Mouse (Mus musculus): ENCODE results near the gene 6430571L13Rik.

6430571L13Rik gene

DNA sequence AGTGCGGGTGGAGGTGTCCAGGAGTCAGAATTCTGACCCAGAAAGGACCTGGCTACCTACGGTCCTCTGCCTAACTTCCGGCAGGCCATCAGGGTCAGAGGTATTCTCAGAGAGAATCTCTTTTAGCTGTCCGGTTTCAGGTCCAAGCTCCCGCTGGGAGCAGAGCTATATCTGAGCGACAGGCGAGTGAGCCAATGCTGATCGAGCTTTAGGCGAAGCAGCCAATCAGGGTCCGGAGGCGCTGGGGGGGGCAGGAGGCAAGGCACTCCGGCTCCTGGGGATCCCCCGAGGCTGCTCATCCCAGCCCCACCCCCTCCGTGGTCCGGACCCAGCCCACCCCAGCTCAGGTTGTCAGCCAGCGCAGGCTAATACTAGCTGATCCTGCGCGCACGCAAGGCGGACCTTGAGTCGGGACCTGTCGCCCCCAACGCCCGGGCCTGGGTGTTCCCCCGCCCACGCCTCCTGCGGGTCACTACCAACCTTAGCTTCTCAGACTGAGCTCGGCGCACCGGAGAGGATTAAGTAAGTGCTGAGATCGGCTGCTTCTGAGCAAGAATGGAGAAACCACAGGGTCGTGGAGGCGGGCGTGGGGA lies at the start of gene 6430571L13Rik:
TSS of gene 6430571L13Rik (plus strand) at position 336 of the 593 bp plus-strand sequence.
- in situ Hi-C loops (cut with MboI): no loop called here

DNA sequence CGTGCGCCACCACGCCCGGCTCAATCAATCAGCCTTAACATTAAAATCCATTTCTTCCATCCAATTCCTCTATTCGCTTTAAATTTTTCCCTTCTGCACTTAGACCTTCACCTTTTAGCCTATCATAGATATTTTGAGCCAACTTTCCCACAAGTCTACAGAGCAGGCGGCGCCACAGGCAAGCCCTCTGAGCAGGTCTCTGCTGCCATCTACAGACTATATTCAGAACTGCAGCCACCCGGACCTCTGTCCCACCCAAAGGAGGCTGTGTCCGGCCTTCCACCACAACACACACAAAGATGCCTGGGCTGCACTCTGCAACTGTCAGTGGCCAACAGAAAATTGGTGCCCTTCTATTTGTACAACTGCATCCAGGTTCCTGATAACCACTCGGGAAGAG lies 49.5 kb upstream of the 6430571L13Rik start:
- in situ Hi-C loops (cut with MboI): loop anchor here (10.0 to 25.0 kb wide), 2 partner anchors 386 to 604 kb away; partner anchors contain the start of gene Tex264

DNA sequence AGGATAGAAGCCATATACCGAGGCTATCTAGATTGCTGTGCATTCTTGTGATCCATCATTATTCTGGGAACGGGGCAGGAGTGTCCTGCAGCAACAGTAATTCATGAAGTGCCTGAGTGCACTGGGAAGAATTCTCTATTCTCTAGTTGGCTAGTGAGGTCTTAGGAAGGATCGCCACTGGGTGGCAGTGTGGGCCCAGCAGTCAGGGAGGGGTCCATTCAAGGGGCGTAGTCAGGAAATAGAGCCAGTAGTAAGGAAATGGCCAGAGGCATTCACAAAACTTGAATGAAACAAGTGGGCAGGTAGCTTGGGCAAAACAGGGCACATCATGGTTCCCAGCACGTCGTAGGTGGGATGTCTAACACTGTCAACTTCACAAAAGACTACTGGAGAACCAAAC lies 46.2 kb upstream of the 6430571L13Rik start:
- in situ Hi-C loops (cut with MboI): loop anchor here (10.0 to 25.0 kb wide), 2 partner anchors 389 to 607 kb away; partner anchors contain the start of gene Tex264

DNA sequence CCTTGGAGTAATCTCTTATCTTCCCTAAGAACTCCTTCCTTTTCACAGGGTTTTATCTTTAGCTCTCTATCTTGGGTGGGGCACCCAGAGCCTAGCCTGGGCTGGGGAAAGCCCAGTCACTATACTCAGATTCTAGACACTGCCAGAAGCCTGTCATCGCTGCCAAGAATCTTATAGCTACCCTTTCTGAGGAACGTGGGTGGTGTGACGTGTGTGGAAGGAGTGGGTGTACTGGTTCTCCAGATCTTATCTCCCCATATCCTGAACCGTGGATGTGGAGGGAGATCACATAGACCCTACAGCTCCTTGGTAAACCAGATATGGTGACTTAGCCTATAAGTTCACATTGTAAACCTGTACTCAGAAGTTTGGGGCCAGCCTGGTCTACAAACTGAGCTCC lies 44.8 kb upstream of the 6430571L13Rik start:
- in situ Hi-C loops (cut with MboI): loop anchor here (5.0 to 25.0 kb wide), 3 partner anchors 37 to 608 kb away; partner anchors contain the start of gene Tex264

DNA sequence AAGGTAGTCTGAATTCAATTTTAAA lies 44.6 kb upstream of the 6430571L13Rik start, which contains the start of gene Cish:
TSS of gene Cish (plus strand) at position 11 of the 25 bp plus-strand sequence.
- in situ Hi-C loops (cut with MboI): loop anchor here (5.0 to 25.0 kb wide), 3 partner anchors 36 to 609 kb away; partner anchors contain the start of gene Tex264

DNA sequence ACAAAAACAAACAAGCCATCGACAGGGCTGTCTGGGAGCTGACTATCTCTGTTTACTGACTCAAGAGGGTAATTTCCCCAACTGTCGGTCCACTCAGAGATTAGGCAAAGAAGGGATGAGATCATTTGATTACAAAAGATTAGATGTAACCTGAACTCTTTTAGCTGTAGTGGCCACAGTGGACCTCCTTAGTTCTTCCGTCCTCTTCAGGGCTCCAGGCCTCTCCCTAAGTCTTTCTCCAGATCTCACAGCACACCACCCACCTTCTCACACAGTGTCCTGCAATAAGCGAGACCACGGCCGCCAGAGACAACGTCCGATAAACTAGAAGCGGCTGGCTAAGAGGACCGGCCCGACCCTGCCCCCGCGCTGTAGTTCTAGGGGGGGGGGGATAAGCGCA lies 44.4 kb upstream of the 6430571L13Rik start:
- in situ Hi-C loops (cut with MboI): loop anchor here (5.0 to 25.0 kb wide), 3 partner anchors 36 to 609 kb away; partner anchors contain the start of gene Tex264

DNA sequence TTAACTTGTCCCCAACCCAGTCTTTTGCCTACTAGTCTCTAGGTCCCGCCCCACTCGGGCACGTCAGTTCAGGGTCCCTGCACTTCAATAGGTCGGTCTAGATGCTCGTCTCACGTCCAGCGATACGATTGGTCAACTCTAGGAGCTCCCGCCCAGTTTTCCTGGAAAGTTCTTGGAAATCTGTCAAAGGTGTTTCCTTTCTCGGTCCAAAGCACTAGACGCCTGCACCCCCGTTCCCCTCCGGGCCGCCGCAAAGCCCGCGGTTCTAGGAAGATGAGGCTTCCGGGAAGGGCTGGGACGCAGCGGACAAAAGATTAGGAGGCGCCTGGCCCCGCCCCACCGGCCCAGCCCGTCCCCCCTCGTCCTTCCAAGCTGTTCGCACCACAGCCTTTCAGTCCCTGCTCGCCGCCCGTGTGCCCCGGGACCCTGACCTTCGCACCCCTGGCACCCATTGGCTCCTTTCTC lies 43.9 kb upstream of the 6430571L13Rik start:
- in situ Hi-C loops (cut with MboI): loop anchor here (5.0 to 25.0 kb wide), 3 partner anchors 36 to 609 kb away; partner anchors contain the start of gene Tex264

DNA sequence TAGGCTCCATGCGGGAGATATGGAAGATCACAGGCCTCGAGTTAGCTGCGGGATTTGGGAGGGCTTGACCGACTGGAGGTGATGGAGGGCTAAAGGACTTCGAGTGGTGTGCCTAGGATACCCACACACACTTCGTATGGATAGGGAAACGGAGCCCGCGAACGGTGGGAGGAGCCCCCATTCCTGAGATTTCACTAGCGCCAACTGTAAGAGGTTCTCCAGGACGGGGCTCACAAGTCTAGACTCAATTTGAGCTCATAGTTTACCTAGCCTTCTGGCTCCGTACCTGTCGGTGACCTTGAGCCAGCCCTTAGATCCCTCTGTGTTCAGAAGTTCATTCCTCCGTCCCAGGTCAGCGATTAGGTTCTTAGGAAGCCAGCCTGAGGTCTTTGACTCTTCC lies 43.3 kb upstream of the 6430571L13Rik start:
- in situ Hi-C loops (cut with MboI): loop anchor here (5.0 to 25.0 kb wide), 3 partner anchors 35 to 610 kb away; partner anchors contain the start of gene Tex264

DNA sequence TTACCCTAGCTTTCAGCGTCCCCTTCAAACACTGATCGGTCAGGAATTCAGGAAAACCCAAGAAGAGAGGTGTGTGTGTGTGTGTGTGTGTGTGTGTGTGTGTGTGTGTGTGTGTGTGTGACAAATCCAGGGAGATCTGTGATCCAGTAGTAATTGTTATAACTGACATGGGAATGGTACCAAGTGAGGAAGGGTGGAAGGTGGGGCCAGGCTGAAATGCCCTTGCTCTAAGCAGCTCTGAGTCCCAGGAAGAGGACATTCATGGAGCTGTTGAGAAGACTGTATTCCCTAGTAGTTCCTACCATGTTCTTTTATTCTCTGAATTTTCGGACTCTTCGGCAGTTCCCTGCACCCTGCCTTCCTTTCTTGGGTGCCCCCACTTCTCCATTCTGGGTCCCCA lies 42.7 kb upstream of the 6430571L13Rik start:
- in situ Hi-C loops (cut with MboI): loop anchor here (5.0 to 25.0 kb wide), 3 partner anchors 35 to 610 kb away; partner anchors contain the start of gene Tex264

DNA sequence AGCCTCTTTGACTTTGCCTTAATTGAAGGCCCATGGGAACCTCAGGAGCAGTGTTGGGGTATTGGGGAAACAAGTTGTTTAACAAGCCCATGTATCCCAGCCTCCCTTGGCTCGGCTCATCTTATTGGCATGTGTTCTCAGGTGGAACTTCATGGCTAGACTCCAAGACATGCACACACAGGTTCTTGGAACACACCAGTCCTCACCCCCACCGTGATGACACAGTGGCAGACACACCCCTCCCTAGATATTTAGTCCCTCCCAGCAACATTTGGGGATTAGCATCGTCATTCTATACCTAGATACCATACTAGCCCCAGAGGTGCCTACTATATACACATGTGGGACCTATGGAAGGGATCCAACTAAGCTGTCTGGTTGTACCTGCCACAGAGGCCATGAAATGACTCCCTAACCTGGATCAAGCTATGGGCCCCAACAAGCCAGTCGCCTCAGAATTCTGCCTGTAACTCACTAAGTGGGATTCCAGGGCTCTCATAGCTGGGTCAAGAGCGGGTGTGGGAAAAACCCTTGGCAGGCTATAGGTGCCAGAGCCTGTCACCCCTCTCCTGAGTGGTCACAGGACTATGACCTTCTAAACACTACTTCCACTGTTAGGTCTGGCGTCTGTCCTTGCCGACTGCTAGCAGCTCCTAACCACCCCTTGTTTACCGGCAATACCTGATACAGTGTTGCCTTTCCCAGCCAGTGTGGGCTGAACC lies 42.2 kb upstream of the 6430571L13Rik start:
- in situ Hi-C loops (cut with MboI): loop anchor here (5.0 to 25.0 kb wide), 3 partner anchors 34 to 611 kb away; partner anchors contain the start of gene Tex264

DNA sequence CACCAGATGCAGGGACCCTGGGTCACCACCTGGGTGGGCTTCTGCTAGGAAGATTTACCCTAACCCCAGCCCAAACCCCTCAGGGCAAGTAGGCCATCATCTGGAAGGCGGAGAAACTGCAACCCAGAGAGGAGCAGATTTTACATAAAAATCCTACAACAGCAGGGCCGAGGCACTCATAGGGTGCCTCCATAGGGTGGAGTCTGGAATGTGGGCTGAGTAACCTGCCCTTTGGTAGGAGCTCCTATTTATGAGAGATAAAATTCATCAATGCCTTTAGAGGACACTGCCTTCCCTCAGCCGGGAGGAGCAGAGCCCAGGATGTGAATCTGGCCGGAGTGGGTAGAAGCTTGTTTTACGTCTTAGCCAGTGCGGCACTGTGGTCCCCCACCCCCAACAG lies 41.5 kb upstream of the 6430571L13Rik start:
- in situ Hi-C loops (cut with MboI): loop anchor here (5.0 to 25.0 kb wide), 3 partner anchors 33 to 612 kb away; partner anchors contain the start of gene Tex264

DNA sequence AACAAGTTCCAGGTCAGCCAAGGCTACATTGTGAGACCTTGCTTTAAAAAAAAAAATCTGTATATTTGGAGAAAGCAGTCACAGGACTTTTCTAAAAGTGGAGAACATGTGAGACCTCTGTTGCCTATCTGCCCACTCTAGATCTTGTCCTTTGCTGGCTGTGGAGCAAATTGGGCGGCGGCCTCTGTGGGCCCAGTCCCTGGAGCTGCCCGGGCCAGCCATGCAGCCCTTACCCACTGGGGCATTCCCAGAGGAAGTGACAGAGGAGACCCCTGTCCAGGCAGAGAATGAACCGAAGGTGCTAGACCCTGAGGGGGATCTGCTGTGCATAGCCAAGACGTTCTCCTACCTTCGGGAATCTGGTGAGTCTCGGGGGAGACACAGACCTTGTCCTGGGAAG lies 40.6 kb upstream of the 6430571L13Rik start:
- in situ Hi-C loops (cut with MboI): loop anchor here (5.0 to 25.0 kb wide), 3 partner anchors 33 to 612 kb away; partner anchors contain the start of gene Tex264

DNA sequence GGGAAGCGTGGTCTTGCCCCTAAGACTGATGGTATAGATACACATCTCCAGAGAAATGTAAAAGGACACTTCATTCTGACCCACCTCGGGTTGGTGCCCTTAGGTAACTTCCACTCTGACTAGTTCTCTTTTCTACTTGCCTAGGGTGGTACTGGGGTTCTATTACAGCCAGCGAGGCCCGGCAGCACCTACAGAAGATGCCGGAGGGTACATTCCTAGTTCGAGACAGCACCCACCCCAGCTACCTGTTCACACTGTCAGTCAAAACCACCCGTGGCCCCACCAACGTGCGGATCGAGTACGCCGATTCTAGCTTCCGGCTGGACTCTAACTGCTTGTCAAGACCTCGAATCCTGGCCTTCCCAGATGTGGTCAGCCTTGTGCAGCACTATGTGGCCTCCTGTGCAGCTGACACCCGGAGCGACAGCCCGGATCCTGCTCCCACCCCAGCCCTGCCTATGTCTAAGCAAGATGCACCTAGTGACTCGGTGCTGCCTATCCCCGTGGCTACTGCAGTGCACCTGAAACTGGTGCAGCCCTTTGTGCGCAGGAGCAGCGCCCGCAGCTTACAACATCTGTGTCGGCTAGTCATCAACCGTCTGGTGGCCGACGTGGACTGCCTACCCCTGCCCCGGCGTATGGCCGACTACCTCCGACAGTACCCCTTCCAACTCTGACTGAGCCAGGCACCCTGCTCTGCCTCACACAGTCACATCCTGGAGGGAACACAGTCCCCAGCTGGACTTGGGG lies 40.0 kb upstream of the 6430571L13Rik start:
- in situ Hi-C loops (cut with MboI): no loop called here

DNA sequence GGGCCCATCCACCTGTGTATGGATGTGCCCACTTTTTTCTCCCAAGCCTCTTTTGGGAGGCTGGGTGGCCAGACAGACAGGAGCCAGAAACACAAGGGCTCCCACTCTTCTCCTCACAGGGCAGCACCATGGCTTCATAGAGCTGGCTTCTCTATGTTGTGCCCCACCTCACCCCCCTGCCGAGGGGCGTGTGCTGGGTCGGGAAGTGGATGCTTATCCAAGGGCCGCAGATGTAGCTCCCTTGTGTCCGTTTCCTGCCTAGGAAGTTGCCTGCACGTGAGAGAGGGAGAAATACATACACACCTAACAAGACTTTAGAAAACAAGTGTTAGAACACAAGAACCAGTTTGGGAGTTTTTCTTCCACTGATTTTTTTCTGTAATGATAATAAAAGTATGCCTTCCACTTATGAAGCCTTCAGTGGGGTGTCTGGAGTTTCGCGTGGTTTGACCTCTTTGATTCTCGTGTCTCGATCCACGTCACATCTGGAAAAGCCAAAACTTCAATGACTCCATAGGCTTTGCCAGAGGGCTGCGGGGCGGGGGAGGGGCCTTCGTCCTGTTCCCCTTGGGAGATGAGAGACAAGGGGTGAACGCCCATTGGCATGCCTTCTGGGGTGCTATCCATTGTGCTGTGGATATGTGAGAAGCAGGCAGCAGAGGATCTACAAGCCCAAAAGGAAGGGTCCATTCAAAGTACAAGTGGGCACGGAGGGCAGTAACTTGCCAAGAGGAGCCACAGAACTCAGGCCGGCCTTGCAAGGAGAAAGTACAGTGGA lies 38.7 kb upstream of the 6430571L13Rik start:
- in situ Hi-C loops (cut with MboI): no loop called here

DNA sequence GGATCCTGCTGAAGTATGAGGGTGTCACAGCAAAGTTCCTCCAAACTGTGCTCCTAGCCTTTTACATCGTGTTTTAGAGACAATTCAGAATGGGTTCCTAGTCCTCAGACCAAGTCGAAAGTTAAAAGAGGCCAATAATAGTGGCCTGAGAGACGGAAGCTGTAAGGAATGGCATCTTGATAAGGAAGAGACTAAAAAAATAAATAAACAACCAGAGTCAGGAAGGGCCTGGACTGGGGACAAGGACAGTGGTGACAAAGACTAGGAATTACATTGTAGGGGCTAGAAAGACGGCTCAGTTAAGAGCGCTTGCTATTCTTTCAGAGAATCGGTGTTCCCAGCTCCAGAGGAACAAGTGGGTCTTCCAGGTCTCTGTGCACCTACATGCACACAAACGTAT lies 37.8 kb upstream of the 6430571L13Rik start:
- in situ Hi-C loops (cut with MboI): no loop called here

DNA sequence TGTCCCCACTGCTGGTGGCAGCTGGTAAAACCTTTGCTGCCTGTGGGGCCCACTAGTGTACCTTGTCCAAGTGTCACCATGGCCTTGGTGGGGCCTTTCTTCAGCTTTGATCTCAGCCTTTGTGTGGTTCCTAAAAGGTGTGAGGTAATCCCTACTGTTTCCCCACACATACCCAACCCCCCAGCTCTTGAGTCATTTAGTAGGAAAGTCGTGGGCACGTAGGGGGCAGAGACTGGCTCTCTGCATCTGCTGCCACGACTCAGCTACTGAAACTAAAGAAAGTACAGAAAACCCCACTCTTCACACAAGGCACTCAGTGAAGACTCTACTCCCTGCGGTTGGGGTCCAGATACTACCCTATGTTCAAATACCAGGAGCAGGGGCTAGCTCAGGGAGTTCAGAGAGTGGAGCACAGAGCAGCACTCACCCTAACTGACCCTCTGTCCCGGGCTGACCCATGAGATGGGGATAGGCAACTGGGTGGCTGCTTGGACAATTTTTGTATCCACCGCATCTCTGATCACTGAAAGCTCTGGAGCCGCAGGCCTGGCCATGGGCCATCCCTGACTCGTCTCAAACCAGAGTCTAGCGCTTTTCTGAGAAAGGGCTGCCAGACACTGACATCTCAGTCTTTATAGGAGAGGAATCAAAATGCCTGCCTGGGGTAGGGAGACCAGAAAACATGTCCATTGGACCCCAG lies 37.1 kb upstream of the 6430571L13Rik start:
- in situ Hi-C loops (cut with MboI): no loop called here

DNA sequence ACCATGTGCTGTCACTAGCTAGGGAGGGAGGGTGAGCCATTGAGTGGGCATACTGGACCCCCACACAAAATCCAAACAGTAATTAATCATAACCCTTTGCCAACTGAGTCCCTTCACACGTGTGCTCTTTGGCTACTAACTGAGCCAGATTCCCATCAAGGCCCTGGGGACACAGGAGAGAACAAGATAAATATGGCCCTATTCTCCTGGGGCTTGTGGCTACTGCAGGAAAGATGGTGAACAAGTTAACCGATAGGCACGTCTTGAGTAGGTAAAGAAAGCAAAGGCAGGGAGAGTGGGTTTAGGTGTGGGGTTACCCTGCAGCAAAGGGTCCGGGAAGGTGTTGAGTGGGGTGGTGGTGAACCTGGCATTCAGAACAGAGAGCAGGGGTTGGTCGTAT lies 36.5 kb upstream of the 6430571L13Rik start:
- in situ Hi-C loops (cut with MboI): no loop called here

DNA sequence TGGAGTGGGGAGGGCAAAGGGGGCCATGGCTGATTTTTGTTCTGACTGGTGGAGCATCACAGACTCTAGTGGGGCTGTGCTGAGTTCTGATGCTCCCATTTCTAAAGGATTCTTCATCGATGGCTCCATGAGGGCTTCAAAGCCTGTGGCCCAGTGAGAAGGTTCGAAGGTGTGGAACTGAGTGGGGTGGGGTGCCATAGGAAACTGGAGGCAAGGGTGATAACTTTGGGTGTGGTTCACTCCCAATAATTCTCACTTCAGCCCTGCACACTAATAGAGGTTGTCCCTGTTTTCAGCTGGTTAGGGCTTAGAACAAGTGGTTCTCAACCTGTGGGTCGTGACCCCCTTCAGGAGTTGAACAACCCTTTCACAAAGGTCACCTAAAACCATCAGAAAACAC lies 36.0 kb upstream of the 6430571L13Rik start:
- in situ Hi-C loops (cut with MboI): no loop called here

DNA sequence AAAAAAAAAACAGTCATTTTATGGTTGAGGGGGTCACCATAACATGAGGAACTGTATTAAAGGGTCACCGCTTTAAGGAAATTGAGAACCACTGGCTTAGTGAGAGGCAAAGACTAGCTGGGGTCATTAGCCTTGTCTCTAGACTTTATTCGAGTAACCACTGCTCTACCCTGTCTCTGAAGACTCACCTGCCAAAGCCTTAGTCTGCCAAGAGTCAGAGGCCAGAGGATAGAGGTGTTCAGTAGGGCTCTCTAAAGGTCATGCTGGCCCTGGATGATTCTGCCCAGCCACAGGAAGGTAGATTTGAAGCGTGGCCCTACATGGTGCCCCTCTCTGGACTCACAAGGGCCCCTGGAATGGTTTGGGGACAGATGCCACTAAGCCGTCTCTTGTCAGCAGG lies 35.4 kb upstream of the 6430571L13Rik start:
- in situ Hi-C loops (cut with MboI): no loop called here

DNA sequence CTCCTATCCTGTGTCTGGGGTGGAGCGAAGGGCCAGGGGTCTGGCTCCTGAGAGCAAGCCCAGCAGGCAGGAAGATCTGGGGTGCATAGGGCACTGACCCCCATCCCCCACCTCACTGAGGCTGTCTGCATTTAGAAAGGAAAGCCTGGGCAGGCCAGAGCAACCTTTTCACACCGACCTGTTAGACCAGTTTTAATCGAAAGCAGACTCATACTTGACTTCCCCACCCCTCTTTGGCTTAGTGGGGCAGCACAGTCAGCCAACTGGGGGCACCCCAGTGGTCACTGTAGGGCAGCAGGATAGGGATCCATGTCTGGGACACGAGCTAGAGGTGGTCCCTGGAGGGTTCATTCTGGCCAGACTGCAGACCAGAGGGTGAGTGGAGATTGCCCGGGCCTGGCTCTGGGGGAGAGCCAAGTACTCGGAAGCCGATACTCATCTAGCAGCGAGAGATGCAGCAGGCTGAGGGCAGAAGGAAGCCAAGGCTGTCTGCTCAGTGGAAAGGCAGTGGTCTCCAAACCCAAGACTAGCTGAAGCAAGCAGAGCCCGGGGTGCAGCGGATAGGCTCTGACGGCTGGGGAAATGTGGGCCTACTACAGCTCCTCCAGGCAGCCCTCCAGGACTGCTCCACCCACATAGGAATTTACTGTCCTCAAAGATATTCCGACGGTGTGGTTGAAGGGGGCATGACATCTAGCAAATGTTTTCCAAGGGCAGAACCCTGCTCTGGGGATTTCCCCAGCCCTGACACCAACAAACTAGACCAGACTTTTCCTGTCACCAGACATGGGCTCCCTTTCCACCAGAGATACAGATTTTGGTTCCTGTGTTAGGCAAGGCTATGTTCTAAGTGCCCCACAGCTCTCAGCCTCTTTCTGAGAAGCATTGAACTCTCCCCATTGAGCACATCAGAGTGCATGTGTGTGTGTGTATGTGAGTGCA lies 34.5 kb upstream of the 6430571L13Rik start:
- in situ Hi-C loops (cut with MboI): no loop called here
